Mouse (Mus musculus): ENCODE results near the gene Frmd8. TPM values are rescaled to one million over a fixed set of nuclear protein-coding genes. Genes with fewer than 3 reads are reported as not detected.

Gene Frmd8
- total and polyA plus RNA-seq, 2 experiments: 5.2 to 14.2 TPM

DNA sequence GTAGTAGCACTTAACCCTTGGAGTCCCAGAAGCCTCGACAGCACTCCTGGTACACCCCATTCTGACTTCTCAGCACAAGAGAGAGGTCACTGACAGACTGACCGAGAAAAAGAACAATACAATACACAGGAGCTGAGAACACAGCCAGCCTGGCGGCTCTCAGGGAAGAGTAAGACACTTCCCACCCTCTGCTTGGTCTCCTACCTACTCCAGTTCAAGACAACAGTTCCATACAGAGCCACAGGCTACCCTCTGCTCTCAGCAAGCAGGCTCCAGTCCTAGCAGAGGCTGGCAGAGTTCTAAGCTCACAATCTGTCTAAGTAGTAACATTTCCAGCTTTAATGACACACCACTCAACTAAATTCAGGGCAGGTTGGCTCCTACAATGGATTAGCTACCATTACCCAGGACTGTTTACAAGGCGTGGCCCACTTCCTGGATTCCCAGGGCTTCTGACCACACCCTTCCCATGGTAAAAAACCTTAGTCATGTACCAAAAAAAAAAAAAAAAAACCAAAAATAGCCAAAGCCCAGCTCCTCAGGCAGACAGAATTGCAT lies 33.6 kb downstream of the Frmd8 start:
- peak overlapping the region; percentile 61 for H3K9ac ChIP-seq (ENCODE audit: low read depth, low read length)
- 7% methylated on average over 4 of the region's 4 CpGs for WGBS
- peak; percentile 76 for TF ChIP-seq POLR2A (IDR thresholded peaks at IDR 0.05; ENCODE audit: extremely low read depth, insufficient read depth, low read length)
- TF ChIP-seq CTCF (IDR thresholded peaks at IDR 0.05; ENCODE audit: low read depth, low read length): peak; percentile 26
- peaks cover 12% of the 10 kb centered on the region for H3K4me1 ChIP-seq (ENCODE audit: control insufficient read depth, insufficient read depth, low read length)
- H3K4me3 ChIP-seq (ENCODE audit: insufficient read depth, low read depth, low read length): peak overlapping the region; percentile 71
- peak; percentile 82 for DNase-seq (ENCODE audit: extremely low read depth, low read depth, low spot score)
- H3K27ac ChIP-seq (replicated peaks; ENCODE audit: insufficient read depth, low read depth, low read length): peak overlapping the region; percentile 69
- no peaks in the 10 kb centered on the region for H3K36me3 ChIP-seq (ENCODE audit: control insufficient read depth, insufficient read depth, low read length)
- H3K27me3 ChIP-seq (ENCODE audit: control insufficient read depth, insufficient read depth, low read length): no peaks in the 10 kb centered on the region
- peaks cover 13% of the 10 kb centered on the region for H3K79me2 ChIP-seq (ENCODE audit: control insufficient read depth, insufficient read depth, low read length)

GRCm38 (mm10) chr19:5840890-5841388 lies 34.1 kb downstream of the Frmd8 start:
- no peak for TF ChIP-seq CTCF (IDR thresholded peaks at IDR 0.05; ENCODE audit: low read depth, low read length)
- no peak for TF ChIP-seq POLR2A (IDR thresholded peaks at IDR 0.05; ENCODE audit: extremely low read depth, insufficient read depth, low read length)
- no peaks in the 10 kb centered on the region for H3K27me3 ChIP-seq (ENCODE audit: control insufficient read depth, insufficient read depth, low read length)
- H3K9ac ChIP-seq (ENCODE audit: low read depth, low read length): peak overlapping the region; percentile 61
- DNase-seq (ENCODE audit: extremely low read depth, low read depth, low spot score): peak; percentile 71
- no peaks in the 10 kb centered on the region for H3K36me3 ChIP-seq (ENCODE audit: control insufficient read depth, insufficient read depth, low read length)
- peak overlapping the region; percentile 27 for H3K4me3 ChIP-seq (ENCODE audit: insufficient read depth, low read depth, low read length)
- H3K79me2 ChIP-seq (ENCODE audit: control insufficient read depth, insufficient read depth, low read length): peaks cover 13% of the 10 kb centered on the region
- peaks cover 15% of the 10 kb centered on the region for H3K4me1 ChIP-seq (ENCODE audit: control insufficient read depth, insufficient read depth, low read length)
- H3K27ac ChIP-seq (replicated peaks; ENCODE audit: insufficient read depth, low read depth, low read length): peak overlapping the region; percentile 69
- 27% methylated on average over 9 of the region's 9 CpGs for WGBS

- Histone ChIP-seq H3K36me3 (ENCODE audit: control insufficient read depth, insufficient read depth, low read length) (no peaks in the 10 kb centered on the region), H3K4me3 (ENCODE audit: insufficient read depth, low read depth, low read length) (peak overlapping the region; percentile 27), H3K27me3 (ENCODE audit: control insufficient read depth, insufficient read depth, low read length) (no peaks in the 10 kb centered on the region), H3K4me1 (ENCODE audit: control insufficient read depth, insufficient read depth, low read length) (peaks cover 15% of the 10 kb centered on the region), H3K9ac (ENCODE audit: low read depth, low read length) (peak overlapping the region; percentile 35), H3K27ac (replicated peaks; ENCODE audit: insufficient read depth, low read depth, low read length) (peak overlapping the region; percentile 27), H3K79me2 (ENCODE audit: control insufficient read depth, insufficient read depth, low read length) (peaks cover 13% of the 10 kb centered on the region)
- 19% methylated on average over 18 of the region's 18 CpGs for WGBS
- peak; percentile 88 for TF ChIP-seq POLR2A (IDR thresholded peaks at IDR 0.05; ENCODE audit: extremely low read depth, insufficient read depth, low read length)
- peak; percentile 23 for TF ChIP-seq CTCF (IDR thresholded peaks at IDR 0.05; ENCODE audit: low read depth, low read length)
- peak; percentile 82 for DNase-seq (ENCODE audit: extremely low read depth, low read depth, low spot score)
These were observed 34.8 kb downstream of the Frmd8 start for GRCm38 (mm10) chr19:5840086-5840889.

- H3K27ac ChIP-seq (replicated peaks; ENCODE audit: insufficient read depth, low read depth, low read length): peak overlapping the region; percentile 21
- H3K9ac ChIP-seq (ENCODE audit: low read depth, low read length): peak overlapping the region; percentile 43
- H3K4me3 ChIP-seq (ENCODE audit: insufficient read depth, low read depth, low read length): peak overlapping the region; percentile 40; the same call in 1 of the 2 replicates
- no peaks in the 10 kb centered on the region for H3K36me3 ChIP-seq (ENCODE audit: control insufficient read depth, insufficient read depth, low read length)
- H3K4me1 ChIP-seq (ENCODE audit: control insufficient read depth, insufficient read depth, low read length): peaks cover 19% of the 10 kb centered on the region
- TF ChIP-seq CTCF (IDR thresholded peaks at IDR 0.05; ENCODE audit: low read depth, low read length) (peak; percentile 39; the same call in 1 of the 2 replicates), POLR2A (IDR thresholded peaks at IDR 0.05; ENCODE audit: extremely low read depth, insufficient read depth, low read length) (peak; percentile 74)
- peaks cover 12% of the 10 kb centered on the region for H3K79me2 ChIP-seq (ENCODE audit: control insufficient read depth, insufficient read depth, low read length)
- H3K27me3 ChIP-seq (ENCODE audit: control insufficient read depth, insufficient read depth, low read length): no peaks in the 10 kb centered on the region
- WGBS: 17% methylated on average over 14 of the region's 14 CpGs
- peak; percentile 76 for DNase-seq (ENCODE audit: extremely low read depth, low read depth, low spot score)
These were observed 35.6 kb downstream of the Frmd8 start for GRCm38 (mm10) chr19:5839317-5840085.

DNA sequence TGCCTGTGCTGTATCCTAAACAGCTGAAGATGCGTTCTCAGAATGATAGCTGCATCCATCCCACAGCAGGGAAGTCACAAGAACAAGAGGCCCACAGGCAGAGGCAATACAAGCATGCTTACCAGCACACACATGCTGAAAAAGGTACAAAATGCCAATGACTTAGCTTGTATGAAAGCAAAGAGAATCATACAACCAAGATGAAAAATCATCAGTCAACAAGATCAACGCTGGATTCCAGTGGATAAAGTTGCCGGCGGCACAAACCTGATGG lies 36.2 kb downstream of the Frmd8 start:
- DNase-seq (ENCODE audit: extremely low read depth, low read depth, low spot score): peak; percentile 75
- H3K4me3 ChIP-seq (ENCODE audit: insufficient read depth, low read depth, low read length): no peak overlapping the region; the same call in 1 of the 2 replicates
- TF ChIP-seq CTCF (IDR thresholded peaks at IDR 0.05; ENCODE audit: low read depth, low read length): no peak
- peak; percentile 13; the same call in 1 of the 2 replicates for TF ChIP-seq POLR2A (IDR thresholded peaks at IDR 0.05; ENCODE audit: extremely low read depth, insufficient read depth, low read length)
- peaks cover 23% of the 10 kb centered on the region for H3K4me1 ChIP-seq (ENCODE audit: control insufficient read depth, insufficient read depth, low read length)
- H3K9ac ChIP-seq (ENCODE audit: low read depth, low read length): peak overlapping the region; percentile 59
- H3K36me3 ChIP-seq (ENCODE audit: control insufficient read depth, insufficient read depth, low read length): no peaks in the 10 kb centered on the region
- peaks cover 5% of the 10 kb centered on the region; the same call in 1 of the 2 replicates for H3K79me2 ChIP-seq (ENCODE audit: control insufficient read depth, insufficient read depth, low read length)
- no peaks in the 10 kb centered on the region for H3K27me3 ChIP-seq (ENCODE audit: control insufficient read depth, insufficient read depth, low read length)
- peak overlapping the region; percentile 63 for H3K27ac ChIP-seq (replicated peaks; ENCODE audit: insufficient read depth, low read depth, low read length)
- 27% methylated on average over 4 of the region's 4 CpGs for WGBS

All from liver, adult 2 months (tissue).